Mouse (Mus musculus) embryo, embryonic 9.5 days (tissue): ENCODE measurements around the gene Med4.

Experiments
- DNase-seq: peaks from one replicate; pipeline ENCODE4 v3.0.0-alpha.2; 2017; ENCODE audit errors: extremely low spot score

Gene Med4

GRCm38 (mm10) chr14:73509765-73510423 is at the start of gene Med4:
Med4 (plus strand) TSS chr14:73510025.
- DNase-seq: peak; percentile 95

GRCm38 (mm10) chr14:73460514-73461134 is 49.2 kb upstream of the Med4 start:
- no peak for DNase-seq

GRCm38 (mm10) chr14:73462211-73462610 is 47.6 kb upstream of the Med4 start:
- no peak for DNase-seq

GRCm38 (mm10) chr14:73467697-73468096 is 42.1 kb upstream of the Med4 start:
- DNase-seq: no peak

- DNase-seq: no peak
Observed at GRCm38 (mm10) chr14:73469506-73469905, 40.3 kb upstream of the Med4 start.

GRCm38 (mm10) chr14:73470593-73470992 is 39.2 kb upstream of the Med4 start:
- no peak for DNase-seq

GRCm38 (mm10) chr14:73472205-73472604 is 37.6 kb upstream of the Med4 start:
- no peak for DNase-seq

GRCm38 (mm10) chr14:73473670-73474460 is 36.0 kb upstream of the Med4 start:
- no peak for DNase-seq

GRCm38 (mm10) chr14:73474636-73475093 is 35.2 kb upstream of the Med4 start:
- DNase-seq: peak; percentile 24

- DNase-seq: no peak
Observed at GRCm38 (mm10) chr14:73475506-73475905, 34.3 kb upstream of the Med4 start.

GRCm38 (mm10) chr14:73476361-73476934 is 33.4 kb upstream of the Med4 start:
- no peak for DNase-seq

- DNase-seq: no peak
Observed at GRCm38 (mm10) chr14:73477077-73477476, 32.7 kb upstream of the Med4 start.

GRCm38 (mm10) chr14:73478321-73478720 is 31.5 kb upstream of the Med4 start:
- DNase-seq: no peak

- DNase-seq: no peak
Observed at GRCm38 (mm10) chr14:73479771-73480170, 30.1 kb upstream of the Med4 start.

GRCm38 (mm10) chr14:73483516-73484229 is 26.2 kb upstream of the Med4 start:
- DNase-seq: no peak

- DNase-seq: no peak
Observed at GRCm38 (mm10) chr14:73484366-73485110, 25.3 kb upstream of the Med4 start.

- no peak for DNase-seq
Observed at GRCm38 (mm10) chr14:73486641-73487040, 23.2 kb upstream of the Med4 start.

- no peak for DNase-seq
Observed at GRCm38 (mm10) chr14:73493356-73493755, 16.5 kb upstream of the Med4 start.

- DNase-seq: no peak
Observed at GRCm38 (mm10) chr14:73494122-73494521, 15.7 kb upstream of the Med4 start.

- no peak for DNase-seq
Observed at GRCm38 (mm10) chr14:73495753-73496152, 14.1 kb upstream of the Med4 start.

GRCm38 (mm10) chr14:73501283-73501682 is 8.5 kb upstream of the Med4 start:
- DNase-seq: no peak
